Mouse (Mus musculus) E14TG2a.4 (cell line): ENCODE results near the gene Arhgap27.

Experiments used
- CTCF ChIP-seq: conservative IDR thresholded peaks from 2 replicates; pipeline ENCODE4 v1.5.1; 2014; ENCODE audit warnings: low read length
- NANOG ChIP-seq: IDR thresholded peaks from 2 replicates; pipeline ENCODE4 v1.6.1; 2014; ENCODE audit warnings: borderline replicate concordance, low read length, mixed read lengths
- POU5F1 ChIP-seq: IDR thresholded peaks from 2 replicates; pipeline ENCODE4 v1.6.1; 2014; ENCODE audit warnings: low read length, borderline replicate concordance

- TF ChIP-seq CTCF (no peak), POU5F1 (no peak), NANOG (no peak)
These were observed 5.2 kb downstream of the Arhgap27 start for GRCm38 (mm10) chr11:103358316-103358715.
